Mouse (Mus musculus) kidney, postnatal 36 days (tissue): ENCODE results near the gene Gtf2f1.

ENCODE experiments used
- DNase-seq, 2 experiments: peaks; one replicate each; pipeline ENCODE4 v3.0.0; 2021 to 2022; ENCODE audit warnings: mixed read lengths in 2 of 2

The Gtf2f1 gene

DNA sequence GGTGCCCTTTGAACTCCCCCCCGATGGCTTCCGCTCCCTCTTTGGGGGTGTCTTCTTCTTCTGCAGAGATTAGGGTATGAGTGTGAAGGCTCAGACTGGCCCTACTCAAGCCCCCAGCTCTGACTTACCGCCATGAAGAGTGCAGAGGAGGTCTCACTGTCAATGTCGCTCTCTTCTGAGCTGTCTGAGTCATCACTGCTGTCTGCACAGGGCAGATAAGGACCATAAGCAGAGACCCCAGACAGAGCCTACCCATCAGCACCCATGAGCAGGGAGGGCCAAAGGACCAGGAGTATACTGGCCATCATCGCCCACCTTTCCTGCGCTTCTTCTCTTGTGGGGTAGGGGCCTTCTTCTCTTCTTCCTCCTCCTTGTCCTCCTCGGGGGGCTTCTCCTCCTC, 7.1 kb downstream of the Gtf2f1 start:
- DNase-seq = no peak

GRCm38 (mm10) chr17:57001228-57001627, 9.9 kb downstream of the Gtf2f1 start:
- no peak for DNase-seq

DNA sequence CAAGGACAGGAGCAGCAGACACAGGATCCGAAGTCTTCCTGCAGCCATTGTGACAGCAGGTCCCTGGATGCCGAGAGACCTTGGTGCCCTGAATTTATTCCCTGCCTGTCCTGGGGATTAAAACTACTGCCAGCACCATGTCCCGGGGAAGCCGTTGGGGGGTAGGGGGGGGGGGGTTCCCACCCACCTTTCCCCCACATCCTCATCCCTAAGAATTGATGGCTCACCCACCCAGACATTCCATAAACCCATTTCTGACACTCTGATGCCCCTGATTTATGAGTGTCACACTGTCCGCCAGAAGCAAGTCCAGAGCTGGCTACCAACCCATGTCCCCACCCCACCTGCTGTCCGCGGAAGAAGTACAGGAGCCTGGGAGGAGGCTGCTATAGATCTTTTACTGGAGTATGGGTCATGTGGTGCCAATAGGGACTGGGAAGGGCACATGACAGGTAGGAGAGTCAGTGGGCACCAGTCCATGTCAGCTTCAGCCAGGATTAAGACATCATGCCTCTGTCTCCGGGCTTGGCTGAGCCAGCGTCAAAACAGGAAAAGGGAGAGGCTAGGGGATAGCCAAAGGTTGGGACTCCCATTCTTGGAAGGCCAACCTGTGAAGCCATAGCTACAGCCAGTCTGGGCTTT, 11.0 kb downstream of the Gtf2f1 start, which contains the start of gene Pspn:
Gene Pspn (minus strand): TSS at position 51 of the 642 bp plus-strand sequence.
- DNase-seq = peak; percentile 17 to 22

DNA sequence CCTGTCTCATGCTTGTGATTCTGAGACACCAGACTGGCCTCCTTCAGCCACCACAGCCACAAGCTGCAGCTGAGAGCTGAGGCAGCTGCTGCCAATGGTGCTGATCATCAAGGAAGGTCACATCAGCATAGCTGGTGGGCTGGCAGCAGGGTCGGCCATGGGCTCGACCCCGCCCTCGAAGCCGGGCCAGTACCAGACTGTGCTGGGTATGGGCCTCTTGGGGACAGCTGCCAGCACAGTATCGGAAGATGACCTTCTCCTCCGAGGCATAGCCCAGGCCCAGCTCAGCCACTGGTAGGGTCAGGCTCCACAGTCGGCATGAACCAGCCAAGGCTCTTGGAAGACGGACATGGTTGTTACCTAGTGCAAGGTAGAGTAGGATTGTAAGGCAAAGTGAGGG, 11.7 kb downstream of the Gtf2f1 start:
- no peak for DNase-seq

DNA sequence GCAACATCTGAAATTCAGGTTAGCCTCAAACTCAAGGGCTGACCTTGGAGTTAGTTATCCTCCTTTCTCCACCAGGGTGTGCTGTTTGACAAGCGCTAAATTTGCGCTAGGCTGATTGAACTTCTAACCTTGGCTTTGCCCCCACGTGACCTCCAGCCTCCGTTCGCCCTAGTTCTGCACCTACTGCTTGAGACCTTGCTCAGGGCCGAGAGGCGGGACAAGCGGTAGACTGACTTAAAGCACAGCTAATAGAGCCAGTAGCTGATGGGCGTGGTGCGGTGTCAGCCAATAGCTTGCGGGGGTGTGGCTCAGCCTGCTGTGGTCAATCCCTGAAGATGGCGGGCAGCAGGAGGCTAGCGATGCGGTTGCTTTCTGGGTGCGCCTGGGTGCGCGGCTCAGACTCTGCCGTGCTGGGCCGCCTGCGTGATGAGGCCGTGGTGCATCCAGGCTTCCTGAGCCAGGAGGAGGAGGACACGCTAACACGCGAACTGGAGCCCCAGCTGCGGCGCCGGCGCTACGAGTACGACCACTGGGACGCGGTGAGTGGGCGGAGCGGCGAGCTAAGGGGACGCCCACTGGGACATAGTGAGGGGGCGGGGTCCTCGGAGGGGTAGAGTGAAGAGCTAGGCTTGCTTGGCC, 13.9 kb downstream of the Gtf2f1 start, which contains the start of gene Alkbh7:
Gene Alkbh7 (plus strand): TSS at position 311 of the 639 bp plus-strand sequence.
- DNase-seq = peak; percentile 98 to 100

DNA sequence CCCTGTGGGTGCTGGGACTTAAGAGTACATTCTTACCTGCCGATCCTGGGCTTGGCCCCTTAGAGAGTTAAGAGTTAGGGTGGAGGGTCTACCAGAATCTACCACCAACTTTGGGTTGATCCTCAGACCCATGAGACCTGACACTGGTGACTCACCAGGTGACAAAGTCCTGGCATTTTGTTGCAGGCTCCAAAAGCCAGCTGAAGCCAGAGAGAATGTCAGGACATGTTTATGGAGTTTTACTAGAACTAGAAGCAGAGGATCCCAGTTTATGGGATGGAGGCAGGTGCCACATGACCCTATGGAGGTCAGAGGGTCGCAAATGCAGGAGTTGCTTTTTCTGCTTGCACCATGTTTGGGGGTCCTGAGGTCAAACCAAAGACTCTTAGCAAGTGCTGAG, 14.6 kb downstream of the Gtf2f1 start:
- no peak for DNase-seq

DNA sequence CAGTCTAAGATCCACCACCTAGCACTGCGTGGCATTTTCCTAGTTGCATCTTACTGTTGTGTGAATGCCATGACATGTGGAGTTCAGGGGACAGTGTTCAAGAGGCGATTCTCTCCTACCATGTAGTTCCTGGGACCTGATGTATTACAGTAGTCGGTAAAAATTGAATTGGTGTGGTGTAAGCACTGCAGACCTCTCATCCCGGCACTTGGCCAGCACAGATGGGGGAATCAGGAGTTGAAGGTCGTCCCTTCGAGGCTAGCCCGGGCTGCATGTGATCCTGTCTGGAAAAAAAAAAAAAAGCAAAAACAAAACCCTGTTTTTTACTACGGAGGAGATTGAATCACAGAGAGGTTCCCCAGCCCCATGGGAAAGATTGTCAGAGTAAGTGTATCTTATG, 16.0 kb downstream of the Gtf2f1 start:
- DNase-seq = no peak

DNA sequence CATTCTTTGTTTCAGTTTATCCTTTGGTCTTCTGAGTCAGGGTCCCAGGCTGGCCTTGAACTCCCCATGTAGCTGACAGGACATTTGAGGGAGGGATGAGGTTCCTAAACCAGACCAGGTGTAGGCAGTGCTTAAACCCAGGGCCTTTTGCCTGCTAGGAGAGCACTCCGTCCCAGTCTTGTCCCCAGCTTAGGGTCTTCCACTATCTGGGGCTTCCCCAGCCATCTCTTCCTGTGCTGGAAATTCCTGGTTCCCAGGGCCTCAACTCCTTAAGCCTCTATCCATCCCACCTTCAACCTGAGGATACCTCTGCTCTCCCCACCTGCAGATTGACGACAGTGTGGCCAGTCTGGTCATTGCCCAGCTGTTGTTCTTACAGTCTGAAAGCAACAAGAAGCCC, 20.1 kb downstream of the Gtf2f1 start:
- no peak for DNase-seq

DNA sequence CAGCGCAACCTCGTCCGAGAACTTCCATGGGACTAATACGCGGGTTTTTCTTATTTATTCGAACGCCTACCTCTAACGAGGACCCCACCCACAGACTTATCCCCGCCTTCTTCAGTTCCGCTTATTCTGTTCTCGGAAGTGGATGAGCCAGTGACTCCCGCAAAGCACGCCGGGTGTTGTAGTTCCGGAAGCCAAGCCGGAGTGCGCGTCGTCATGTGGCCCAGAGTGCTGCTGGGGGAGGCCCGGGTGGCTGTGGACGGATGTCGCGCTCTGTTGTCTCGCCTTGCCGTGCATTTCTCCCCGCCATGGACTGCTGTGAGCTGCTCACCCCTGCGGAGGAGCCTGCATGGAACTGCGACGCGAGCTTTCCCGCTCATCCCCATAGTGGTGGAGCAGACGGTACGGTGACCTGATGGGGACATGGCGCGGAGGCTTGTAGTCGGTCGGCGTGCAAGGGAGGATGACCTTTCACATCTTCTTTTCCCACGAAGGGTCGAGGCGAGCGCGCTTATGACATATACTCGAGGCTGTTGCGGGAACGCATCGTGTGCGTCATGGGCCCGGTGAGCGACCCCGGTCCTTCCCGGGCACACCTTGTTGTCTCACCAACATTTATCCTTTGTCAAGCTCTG, 20.9 kb downstream of the Gtf2f1 start, which contains the start of gene Clpp:
Gene Clpp (plus strand): TSS at position 191 of the 632 bp plus-strand sequence.
- peak; percentile 98 for DNase-seq

DNA sequence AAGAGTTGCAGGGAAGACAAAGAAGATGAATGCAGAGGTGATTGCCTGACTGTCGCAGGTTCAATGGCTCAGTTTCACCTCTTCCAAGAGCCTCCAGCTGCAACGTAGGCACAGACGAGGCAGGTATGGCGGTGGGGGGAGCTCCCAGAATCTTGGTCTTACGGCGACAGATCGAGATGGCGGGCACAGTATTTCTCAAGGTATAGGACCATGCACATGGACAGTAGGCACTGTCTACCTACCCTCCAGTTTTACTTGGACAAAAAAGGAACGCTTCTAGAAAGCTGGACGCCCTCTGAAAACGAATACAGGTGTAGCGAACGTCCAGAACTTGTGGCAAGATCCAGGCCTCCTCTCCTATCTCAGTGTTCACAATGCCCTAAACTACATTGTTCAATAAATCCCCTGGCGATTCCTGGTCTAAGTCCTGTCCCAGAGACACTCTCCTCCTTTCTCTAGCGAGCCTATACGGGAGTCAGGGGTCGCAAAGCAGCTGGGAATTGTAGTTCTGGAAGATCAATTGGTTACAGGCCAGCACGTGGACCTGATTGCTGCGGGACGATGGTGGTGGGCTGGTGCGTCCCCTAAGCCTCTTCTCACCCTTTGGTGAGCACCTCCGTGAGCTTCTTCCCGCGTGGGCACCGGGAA, 21.5 kb downstream of the Gtf2f1 start:
- DNase-seq = peak; percentile 80 to 90

- no peak for DNase-seq
These were observed 22.1 kb downstream of the Gtf2f1 start for GRCm38 (mm10) chr17:56988921-56989430.

- no peak for DNase-seq
These were observed 22.6 kb downstream of the Gtf2f1 start for GRCm38 (mm10) chr17:56988441-56988840.

DNA sequence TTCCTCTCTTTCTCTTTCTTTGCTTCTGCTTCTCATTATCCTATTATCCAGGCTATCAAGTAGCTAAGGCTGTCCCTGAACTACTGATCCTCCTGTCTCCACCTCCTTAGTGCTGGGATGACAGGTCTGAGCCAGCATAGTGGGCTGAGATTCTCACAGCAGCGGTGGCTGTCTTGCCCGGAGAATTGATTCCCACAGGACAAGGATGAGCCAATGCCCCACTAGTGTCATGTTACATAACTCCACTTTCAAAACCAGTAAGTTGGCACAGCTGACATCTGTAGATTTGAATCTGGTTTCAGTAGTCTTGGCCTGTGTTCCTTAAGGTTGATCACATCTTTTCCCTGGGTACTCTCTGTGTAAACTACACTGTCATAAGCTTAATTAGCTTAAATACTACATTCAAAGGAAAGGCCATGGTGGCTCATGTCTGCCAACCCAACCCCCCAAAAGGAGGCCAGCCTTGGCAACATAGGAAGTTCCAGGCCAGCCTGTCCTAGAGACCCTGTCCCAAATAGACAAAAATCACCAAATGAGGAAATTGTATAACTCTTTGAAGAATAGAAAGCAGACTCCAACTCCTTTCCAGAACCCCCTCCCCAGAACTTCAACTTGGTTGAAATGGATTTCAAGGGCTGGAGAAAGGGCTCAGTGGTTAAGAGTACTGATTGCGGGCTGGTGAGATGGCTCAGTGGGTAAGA, 24.8 kb downstream of the Gtf2f1 start:
- no peak for DNase-seq

DNA sequence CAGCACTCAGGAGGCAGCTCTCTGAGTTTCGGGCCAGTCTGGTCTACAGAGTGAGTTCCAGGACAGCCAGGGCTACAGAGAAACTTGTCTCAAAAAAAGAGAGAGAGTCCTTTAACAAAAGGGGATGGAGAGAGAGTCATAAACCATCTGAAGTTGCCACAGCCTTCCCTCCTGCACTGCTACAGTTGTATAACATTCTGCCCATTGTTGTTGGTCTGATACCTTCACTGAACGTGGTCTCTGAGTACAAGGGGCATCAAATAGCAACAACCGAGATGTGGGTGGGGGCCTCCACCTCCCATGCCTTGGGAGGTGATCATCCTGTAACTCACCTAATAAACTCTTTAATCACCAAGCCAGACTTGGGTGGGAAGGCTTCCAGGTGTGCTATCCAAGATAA, 25.4 kb downstream of the Gtf2f1 start:
- DNase-seq = no peak

- no peak for DNase-seq
These were observed 26.2 kb downstream of the Gtf2f1 start for GRCm38 (mm10) chr17:56984886-56985285.

GRCm38 (mm10) chr17:56982013-56982412, 29.1 kb downstream of the Gtf2f1 start, which contains the start of gene Acer1:
Gene Acer1 (minus strand): TSS chr17:56982126.
- DNase-seq = no peak

GRCm38 (mm10) chr17:56981049-56981448, 30.0 kb downstream of the Gtf2f1 start:
- no peak for DNase-seq

DNA sequence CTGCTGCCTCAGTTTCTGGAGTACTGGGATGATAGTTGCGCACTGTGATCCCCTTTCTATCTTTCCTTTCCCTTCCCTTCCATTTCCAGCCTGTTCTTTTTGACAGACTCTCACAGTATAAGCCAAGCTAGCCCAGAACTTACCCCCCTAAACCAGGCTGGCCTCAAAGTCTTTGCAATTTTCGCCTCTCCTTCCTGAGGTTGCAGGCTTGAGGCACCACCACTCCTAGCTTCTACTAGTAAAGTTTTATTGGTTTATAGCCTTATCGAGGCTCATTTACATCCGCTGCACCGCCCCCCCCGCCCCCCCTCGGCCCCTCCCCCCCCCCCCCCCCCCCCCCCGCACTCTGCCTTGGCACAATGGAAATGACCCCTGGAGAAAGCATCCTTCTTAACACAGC, 31.6 kb downstream of the Gtf2f1 start:
- no peak for DNase-seq

- DNase-seq = no peak
These were observed 34.3 kb downstream of the Gtf2f1 start for GRCm38 (mm10) chr17:56976531-56977390.

DNA sequence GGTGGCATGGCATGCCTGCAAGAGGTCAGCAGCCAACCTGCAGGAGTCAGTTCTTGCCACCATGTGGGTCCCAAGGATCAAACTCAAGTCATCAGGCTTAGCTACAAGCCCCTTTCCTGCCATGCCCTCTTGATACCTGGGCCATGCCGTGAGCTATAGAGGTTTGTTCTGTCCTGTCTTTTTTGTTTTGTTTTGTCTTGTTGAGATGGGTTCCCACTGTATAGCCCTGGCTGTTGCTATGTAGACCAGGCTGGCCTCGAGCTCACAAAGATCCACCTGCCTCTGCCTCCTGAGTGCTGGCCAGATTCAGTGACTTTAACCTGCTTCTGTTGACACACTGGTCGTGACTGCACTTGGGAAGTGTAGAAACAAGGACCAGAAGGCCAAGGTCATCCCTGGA, 35.7 kb downstream of the Gtf2f1 start:
- DNase-seq = no peak

DNA sequence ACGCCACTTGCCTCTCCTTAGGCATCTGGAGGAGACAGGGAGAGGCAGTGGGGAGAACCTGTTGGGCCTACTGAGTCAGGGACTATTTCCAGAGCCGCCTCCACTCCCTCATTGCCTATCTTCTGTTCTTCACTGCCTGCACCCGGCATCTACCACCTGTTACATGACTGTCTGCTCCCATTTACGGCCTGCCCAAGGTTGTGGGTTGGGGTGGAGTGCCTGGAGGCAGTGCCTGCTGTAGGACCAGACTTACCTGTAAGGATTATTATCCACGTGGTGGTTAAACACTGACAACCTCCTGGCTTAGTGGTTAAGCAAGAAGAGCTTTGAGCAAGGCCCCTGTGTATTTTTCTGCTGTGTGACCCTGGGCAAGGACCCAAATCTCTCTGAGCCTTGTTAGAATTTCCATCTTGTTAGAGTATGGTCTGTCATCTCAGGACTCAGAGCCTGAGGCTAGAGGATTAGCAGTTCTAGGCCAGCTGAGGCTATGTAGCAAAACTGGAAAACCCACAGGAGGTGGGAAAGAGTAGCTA, 36.3 kb downstream of the Gtf2f1 start:
- no peak for DNase-seq
